Mouse (Mus musculus): Measurements from ENCODE around the gene Isy1. TPM values are rescaled to one million over a fixed set of nuclear protein-coding genes. Genes with fewer than 3 reads are reported as not detected.

The Isy1 gene
- polyA plus RNA-seq, 1 experiment from 2014 or later, result 41.3 TPM

DNA sequence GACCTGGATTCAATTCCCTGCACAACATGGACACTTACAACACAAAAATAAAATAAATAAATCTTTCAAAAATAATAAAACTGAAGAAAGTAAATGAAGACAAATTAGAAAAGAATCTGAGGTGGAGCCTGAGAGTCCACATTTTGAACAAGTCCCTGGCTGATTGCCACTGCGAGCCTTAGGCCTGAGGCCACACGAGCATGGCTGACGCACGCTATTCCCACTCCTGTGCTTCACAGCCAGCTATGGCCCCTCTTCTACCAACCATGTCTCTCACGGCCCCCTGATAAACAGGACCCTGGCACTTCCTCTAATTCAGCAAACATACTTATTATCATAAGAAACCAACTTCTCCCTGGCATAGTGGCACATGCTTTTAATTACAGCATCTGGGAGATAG, 52.0 kb downstream of the Isy1 start:
- Histone ChIP-seq H3K27me3 (ENCODE audit: insufficient read depth, low read length) (no peaks in the 10 kb centered on the region), H3K27ac (ENCODE audit: low read length) (no peak overlapping the region), H3K9me3 (ENCODE audit: low read length) (no peaks in the 10 kb centered on the region), H3K4me3 (ENCODE audit: low read length) (no peak overlapping the region), H3K36me3 (ENCODE audit: insufficient read depth, low read length) (no peaks in the 10 kb centered on the region; the same call in 1 of the 2 replicates), H3K4me2 (replicated peaks; ENCODE audit: low read depth, low read length) (no peak overlapping the region), H3K4me1 (ENCODE audit: insufficient read depth, low read length) (peaks cover 26% of the 10 kb centered on the region), H3K9ac (replicated peaks; ENCODE audit: low read length) (no peak overlapping the region)
- no peak for ATAC-seq (ENCODE audit: low FRiP score, low TSS enrichment)
- WGBS, result 76% methylated on average over 5 of the region's 5 CpGs

DNA sequence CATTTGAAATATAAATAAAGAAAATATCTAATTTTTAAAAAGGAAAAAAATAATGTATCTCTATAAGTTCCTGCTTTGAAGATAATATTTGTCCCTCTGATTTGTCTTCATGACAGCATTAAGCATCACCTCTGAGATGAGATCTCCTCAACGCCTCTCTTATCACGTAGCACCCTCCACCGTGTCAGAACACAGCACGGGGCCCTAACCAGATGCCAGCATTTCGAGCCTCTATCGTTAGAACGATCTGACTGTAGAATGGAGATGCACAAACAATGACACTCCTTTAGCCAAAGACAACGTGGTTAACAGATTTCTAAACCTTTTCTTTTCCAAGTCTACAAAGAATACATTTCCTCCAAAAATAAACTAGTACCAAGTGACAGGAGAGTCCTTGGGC, 54.6 kb downstream of the Isy1 start:
- Histone ChIP-seq H3K36me3 (ENCODE audit: insufficient read depth, low read length) (no peaks in the 10 kb centered on the region), H3K4me2 (replicated peaks; ENCODE audit: low read depth, low read length) (no peak overlapping the region)

DNA sequence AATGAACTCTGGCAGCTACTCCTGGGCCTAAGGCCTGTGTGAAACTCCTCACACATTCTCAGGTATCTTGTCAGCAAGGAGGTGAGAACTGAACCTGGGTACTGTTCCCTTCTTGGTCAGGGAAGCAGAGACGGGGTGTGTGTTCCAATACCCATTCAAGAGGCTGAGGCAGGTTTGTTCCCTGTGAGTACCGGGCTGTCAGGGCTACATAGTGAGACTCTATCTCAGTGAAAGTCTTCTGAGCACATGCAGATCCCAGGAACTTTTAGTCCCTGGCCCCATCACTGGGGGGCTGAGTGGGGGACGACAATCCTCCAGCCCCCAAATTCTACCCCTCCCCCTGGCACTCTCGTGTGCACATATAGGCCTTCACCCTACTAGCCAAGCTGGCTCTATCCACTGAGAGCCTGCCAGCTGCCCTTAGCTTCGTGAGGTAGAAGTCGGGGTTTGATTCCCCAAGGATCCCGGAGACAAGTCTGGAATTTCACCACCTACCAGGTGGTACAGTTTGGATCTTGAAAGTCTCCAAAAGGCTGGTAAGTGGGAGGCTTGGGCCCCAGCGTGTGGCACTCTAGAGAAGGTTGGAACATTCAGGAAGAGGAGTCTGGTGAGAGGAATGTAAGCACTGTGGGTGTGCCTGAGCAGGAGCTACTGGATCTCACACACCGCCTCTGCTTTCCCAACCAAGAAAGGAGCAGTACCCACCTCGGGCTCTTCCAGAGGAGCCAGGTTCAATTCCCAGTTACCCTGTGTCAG, 57.9 kb downstream of the Isy1 start:
- Histone ChIP-seq H3K9me3 (ENCODE audit: low read length) (no peaks in the 10 kb centered on the region), H3K36me3 (ENCODE audit: insufficient read depth, low read length) (no peaks in the 10 kb centered on the region), H3K4me3 (ENCODE audit: low read length) (no peak overlapping the region), H3K9ac (replicated peaks; ENCODE audit: low read length) (no peak overlapping the region), H3K27me3 (ENCODE audit: insufficient read depth, low read length) (no peaks in the 10 kb centered on the region), H3K4me1 (ENCODE audit: insufficient read depth, low read length) (no peaks in the 10 kb centered on the region), H3K27ac (ENCODE audit: low read length) (no peak overlapping the region), H3K4me2 (replicated peaks; ENCODE audit: low read depth, low read length) (no peak overlapping the region)
- no peak for ATAC-seq (ENCODE audit: low FRiP score, low TSS enrichment)
- 81% methylated on average over 10 of the region's 10 CpGs for WGBS

More for the DNA sequence above, 54.6 kb downstream of the Isy1 start:
- no peak for ATAC-seq (ENCODE audit: low FRiP score, low TSS enrichment)
- 74% methylated on average over 8 of the region's 8 CpGs for WGBS
- H3K27ac ChIP-seq (ENCODE audit: low read length), result no peak overlapping the region
- no peaks in the 10 kb centered on the region for H3K27me3 ChIP-seq (ENCODE audit: insufficient read depth, low read length)
- peaks cover 5% of the 10 kb centered on the region; the same call in 1 of the 2 replicates for H3K4me1 ChIP-seq (ENCODE audit: insufficient read depth, low read length)
- H3K9ac ChIP-seq (replicated peaks; ENCODE audit: low read length), result no peak overlapping the region
- no peaks in the 10 kb centered on the region for H3K9me3 ChIP-seq (ENCODE audit: low read length)
- H3K4me3 ChIP-seq (ENCODE audit: low read length), result no peak overlapping the region

DNA sequence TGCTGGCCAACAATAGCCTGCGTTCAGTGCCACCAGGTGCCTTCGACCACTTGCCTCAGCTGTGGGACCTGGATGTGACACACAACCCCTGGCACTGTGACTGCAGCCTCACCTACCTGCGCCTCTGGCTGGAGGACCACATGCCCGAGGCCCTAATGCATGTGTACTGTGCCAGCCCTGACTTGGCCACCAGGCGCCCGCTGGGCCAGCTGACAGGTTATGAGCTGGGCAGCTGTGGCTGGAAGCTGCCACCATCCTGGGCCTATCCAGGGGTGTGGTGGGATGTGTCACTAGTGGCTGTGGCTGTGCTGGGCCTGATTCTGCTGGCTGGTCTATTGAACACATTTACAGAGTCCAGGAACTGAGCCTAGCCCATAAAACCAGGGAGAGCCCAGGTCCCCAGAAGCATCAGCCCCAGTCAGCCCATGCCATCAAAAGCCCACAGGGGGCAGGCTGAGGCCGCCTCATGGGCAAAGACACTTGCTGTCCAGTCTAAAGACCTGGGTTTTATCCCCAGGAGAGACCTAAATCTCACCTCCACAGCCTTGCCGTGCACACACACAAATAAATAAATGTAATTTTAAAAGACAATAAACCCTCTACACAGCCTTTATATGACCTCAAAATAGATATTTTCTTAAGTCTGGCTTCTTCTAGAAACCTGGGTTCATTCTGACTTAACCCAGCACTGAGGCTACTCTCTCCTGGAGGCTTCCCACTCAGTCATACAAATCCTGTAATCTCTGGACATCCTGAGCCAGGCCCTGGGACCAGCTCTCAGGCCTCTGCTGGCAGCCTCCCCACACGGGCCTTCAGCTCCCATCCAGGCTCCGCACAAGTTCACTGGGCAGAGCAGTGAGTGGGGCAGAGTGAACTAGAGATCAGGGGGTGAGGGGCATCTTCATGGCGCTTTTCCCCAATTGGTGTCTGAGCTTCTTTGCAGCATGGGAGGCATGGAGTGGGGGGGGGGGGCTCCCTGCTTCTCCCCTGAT, 59.1 kb downstream of the Isy1 start:
- no peak overlapping the region for H3K9ac ChIP-seq (replicated peaks; ENCODE audit: low read length)
- ATAC-seq (ENCODE audit: low FRiP score, low TSS enrichment), result peak; percentile 35; the same call in 1 of the 2 replicates
- H3K9me3 ChIP-seq (ENCODE audit: low read length), result no peaks in the 10 kb centered on the region
- H3K36me3 ChIP-seq (ENCODE audit: insufficient read depth, low read length), result no peaks in the 10 kb centered on the region
- no peaks in the 10 kb centered on the region for H3K27me3 ChIP-seq (ENCODE audit: insufficient read depth, low read length)
- no peak overlapping the region for H3K4me3 ChIP-seq (ENCODE audit: low read length)
- H3K27ac ChIP-seq (ENCODE audit: low read length), result no peak overlapping the region
- 87% methylated on average over 11 of the region's 11 CpGs for WGBS
- H3K4me1 ChIP-seq (ENCODE audit: insufficient read depth, low read length), result no peaks in the 10 kb centered on the region
- no peak overlapping the region for H3K4me2 ChIP-seq (replicated peaks; ENCODE audit: low read depth, low read length)

DNA sequence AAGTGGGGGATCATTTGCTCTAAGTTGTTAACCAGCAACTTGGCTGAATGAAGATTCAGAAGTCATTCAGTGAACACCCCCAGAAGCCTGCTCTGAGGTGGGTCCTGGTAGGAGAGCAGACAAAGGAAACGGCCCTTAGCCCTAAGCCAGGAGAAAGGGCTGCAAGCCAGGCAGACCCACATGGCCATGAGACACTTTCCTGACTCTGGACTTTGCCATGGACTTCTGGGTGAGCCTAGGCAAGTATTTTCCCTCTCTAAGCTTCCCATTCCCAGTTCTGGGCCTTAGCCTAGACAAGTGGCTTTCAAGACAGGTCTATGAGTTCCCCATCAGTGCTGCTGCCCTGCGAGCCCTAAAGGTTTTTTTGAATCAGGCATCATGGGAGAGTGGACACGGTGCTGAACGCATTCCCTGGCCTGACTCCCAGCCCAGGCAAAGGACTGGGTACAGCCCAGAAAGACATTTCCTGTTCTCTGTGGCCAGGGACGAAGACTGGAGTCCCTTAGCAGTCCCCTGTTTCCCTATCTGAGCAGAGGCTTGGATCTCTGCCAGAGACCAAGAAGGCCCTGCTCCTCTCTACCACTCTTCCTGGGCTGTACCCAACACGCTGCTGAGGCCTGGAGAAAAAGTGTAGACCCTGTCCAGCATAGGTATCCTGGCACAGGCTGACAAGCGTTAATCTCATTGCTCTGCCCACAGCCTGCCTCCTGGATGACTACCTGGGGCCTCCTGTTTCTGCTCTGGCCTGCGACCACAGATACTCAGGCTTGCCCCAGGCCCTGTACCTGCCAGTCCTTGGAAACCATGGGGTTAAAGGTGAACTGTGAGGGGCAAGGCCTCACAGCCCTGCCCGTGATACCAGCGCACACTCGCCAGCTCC, 60.1 kb downstream of the Isy1 start:
- H3K4me1 ChIP-seq (ENCODE audit: insufficient read depth, low read length), result no peaks in the 10 kb centered on the region
- H3K4me3 ChIP-seq (ENCODE audit: low read length), result no peak overlapping the region
- H3K9me3 ChIP-seq (ENCODE audit: low read length), result no peaks in the 10 kb centered on the region
- no peaks in the 10 kb centered on the region for H3K27me3 ChIP-seq (ENCODE audit: insufficient read depth, low read length)
- peak; percentile 42; the same call in 1 of the 2 replicates for ATAC-seq (ENCODE audit: low FRiP score, low TSS enrichment)
- no peak overlapping the region for H3K27ac ChIP-seq (ENCODE audit: low read length)
- 57% methylated on average over 11 of the region's 11 CpGs for WGBS
- no peak overlapping the region for H3K4me2 ChIP-seq (replicated peaks; ENCODE audit: low read depth, low read length)
- H3K9ac ChIP-seq (replicated peaks; ENCODE audit: low read length), result no peak overlapping the region
- H3K36me3 ChIP-seq (ENCODE audit: insufficient read depth, low read length), result no peaks in the 10 kb centered on the region

DNA sequence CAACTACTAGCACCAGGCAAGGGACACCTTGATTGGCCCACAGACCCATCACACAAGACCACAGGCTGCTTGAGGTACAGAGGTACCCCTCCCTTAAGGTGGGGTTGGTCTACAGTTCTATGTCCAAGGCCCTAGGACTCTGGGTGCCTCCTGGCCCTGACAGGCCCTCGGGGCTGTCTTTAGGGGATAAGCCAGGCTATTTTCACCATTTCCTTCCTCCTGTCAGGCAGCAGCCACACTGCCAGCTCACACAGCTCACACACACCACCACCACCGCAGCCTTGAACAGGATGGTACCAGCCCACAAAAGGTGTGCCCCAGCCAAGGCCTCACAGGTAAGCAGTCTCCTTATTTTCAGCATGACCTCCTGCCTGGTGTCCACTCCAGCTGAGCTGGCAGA, 60.8 kb downstream of the Isy1 start, which contains the start of gene Gp9:
Gene Gp9 (plus strand): TSS at position 231 of the 400 bp plus-strand sequence.
- H3K4me1 ChIP-seq (ENCODE audit: insufficient read depth, low read length), result no peaks in the 10 kb centered on the region
- no peak for ATAC-seq (ENCODE audit: low FRiP score, low TSS enrichment)
- no peak within 1 kb of the TSS for H3K4me2 ChIP-seq (replicated peaks; ENCODE audit: low read depth, low read length)
- no peak within 1 kb of the TSS for H3K4me3 ChIP-seq (ENCODE audit: low read length)
- H3K9ac ChIP-seq (replicated peaks; ENCODE audit: low read length), result no peak within 1 kb of the TSS
- H3K27me3 ChIP-seq (ENCODE audit: insufficient read depth, low read length), result no peaks in the 10 kb centered on the region
- no peak within 1 kb of the TSS for H3K27ac ChIP-seq (ENCODE audit: low read length)
- no peaks in the 10 kb centered on the region for H3K36me3 ChIP-seq (ENCODE audit: insufficient read depth, low read length)
- H3K9me3 ChIP-seq (ENCODE audit: low read length), result no peaks in the 10 kb centered on the region
- 73% methylated on average over 2 of the region's 2 CpGs for WGBS

DNA sequence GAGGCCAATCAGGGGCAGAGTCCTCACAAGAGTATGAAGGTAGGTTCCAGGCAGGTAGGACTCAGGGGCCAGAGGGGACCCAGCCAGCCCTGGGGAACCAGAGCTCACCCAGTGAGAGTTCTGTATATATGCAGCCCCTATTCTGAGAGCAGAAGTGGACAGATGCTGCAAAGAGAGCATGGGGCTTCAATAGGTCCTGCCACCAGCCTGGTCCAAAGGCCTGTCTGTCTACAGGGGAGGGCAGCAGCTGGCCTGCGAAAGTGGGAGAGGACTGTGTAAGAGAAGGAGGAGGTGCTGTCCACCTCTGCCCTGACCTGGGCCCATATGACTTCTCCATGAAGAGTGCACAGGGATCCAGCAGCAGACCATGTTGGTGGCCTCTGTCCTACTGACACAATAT, 61.9 kb downstream of the Isy1 start:
- H3K4me1 ChIP-seq (ENCODE audit: insufficient read depth, low read length), result no peaks in the 10 kb centered on the region
- H3K36me3 ChIP-seq (ENCODE audit: insufficient read depth, low read length), result no peaks in the 10 kb centered on the region
- H3K4me2 ChIP-seq (replicated peaks; ENCODE audit: low read depth, low read length), result no peak overlapping the region
- H3K9me3 ChIP-seq (ENCODE audit: low read length), result no peaks in the 10 kb centered on the region
- no peak overlapping the region for H3K9ac ChIP-seq (replicated peaks; ENCODE audit: low read length)
- H3K27me3 ChIP-seq (ENCODE audit: insufficient read depth, low read length), result no peaks in the 10 kb centered on the region
- 0 out of 2 replicates have a peak, but pooled peaks have one; percentile 11 for ATAC-seq (ENCODE audit: low FRiP score, low TSS enrichment)
- 53% methylated on average over 1 of the region's 1 CpGs for WGBS
- no peak overlapping the region for H3K4me3 ChIP-seq (ENCODE audit: low read length)
- H3K27ac ChIP-seq (ENCODE audit: low read length), result no peak overlapping the region

DNA sequence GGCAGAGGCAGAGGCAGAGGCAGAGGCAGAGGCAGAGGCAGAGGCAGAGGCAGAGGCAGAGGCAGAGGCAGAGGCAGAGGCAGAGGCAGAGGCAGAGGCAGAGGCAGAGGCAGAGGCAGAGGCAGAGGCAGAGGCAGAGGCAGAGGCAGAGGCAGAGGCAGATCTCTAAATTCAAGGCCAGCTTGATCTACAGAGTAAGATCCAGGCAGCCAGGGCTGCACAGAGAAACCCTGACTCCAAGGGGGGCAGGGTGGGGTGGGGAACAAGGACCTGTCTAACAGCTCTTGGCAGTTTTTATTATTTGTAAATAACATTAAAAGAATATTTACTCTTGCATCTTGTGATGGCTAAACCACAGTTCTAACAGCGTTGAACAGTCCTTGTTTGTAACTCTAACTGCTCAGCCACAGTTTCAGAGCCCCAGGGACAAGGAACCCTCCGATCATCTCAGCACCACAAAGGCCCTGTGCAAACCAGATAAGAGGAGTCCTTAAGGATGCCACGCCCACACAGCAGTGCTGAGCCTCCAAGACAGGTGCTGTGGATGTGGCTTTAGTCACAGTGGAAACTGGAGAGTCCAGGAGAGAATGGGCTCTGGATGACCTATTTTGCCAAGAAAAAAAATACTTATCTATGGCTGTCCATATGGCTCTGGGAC, 62.9 kb downstream of the Isy1 start:
- ATAC-seq (ENCODE audit: low FRiP score, low TSS enrichment), result no peak
- WGBS, result 67% methylated on average over 3 of the region's 3 CpGs
- no peak overlapping the region for H3K27ac ChIP-seq (ENCODE audit: low read length)

DNA sequence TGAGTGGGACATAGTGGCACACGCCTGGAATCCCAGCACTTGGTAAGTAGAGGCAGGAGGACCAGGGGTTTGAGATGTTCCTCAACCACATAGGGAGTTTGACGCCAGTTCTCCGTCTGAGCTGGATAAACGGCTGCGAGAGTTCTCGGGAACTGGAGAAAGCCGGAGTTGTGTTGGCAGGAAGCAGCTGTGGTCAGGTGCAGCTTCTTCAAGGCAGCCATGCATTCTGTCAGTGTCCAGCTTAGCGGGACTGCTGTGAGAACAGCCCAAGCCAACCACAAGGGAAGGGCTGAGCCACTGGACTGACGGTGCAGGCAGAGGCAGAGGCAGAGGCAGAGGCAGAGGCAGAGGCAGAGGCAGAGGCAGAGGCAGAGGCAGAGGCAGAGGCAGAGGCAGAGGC, 63.7 kb downstream of the Isy1 start:
- no peak for ATAC-seq (ENCODE audit: low FRiP score, low TSS enrichment)
- H3K27ac ChIP-seq (ENCODE audit: low read length), result no peak overlapping the region
- 79% methylated on average over 9 of the region's 9 CpGs for WGBS
- H3K4me1 ChIP-seq (ENCODE audit: insufficient read depth, low read length), result no peaks in the 10 kb centered on the region
- H3K4me2 ChIP-seq (replicated peaks; ENCODE audit: low read depth, low read length), result no peak overlapping the region
- H3K9ac ChIP-seq (replicated peaks; ENCODE audit: low read length), result no peak overlapping the region
- H3K9me3 ChIP-seq (ENCODE audit: low read length), result no peaks in the 10 kb centered on the region
- no peaks in the 10 kb centered on the region for H3K27me3 ChIP-seq (ENCODE audit: insufficient read depth, low read length)
- H3K36me3 ChIP-seq (ENCODE audit: insufficient read depth, low read length), result no peaks in the 10 kb centered on the region
- no peak overlapping the region for H3K4me3 ChIP-seq (ENCODE audit: low read length)

More for the DNA sequence above, 62.9 kb downstream of the Isy1 start:
- Histone ChIP-seq H3K9me3 (ENCODE audit: low read length) (no peaks in the 10 kb centered on the region), H3K36me3 (ENCODE audit: insufficient read depth, low read length) (no peaks in the 10 kb centered on the region), H3K4me3 (ENCODE audit: low read length) (no peak overlapping the region), H3K9ac (replicated peaks; ENCODE audit: low read length) (no peak overlapping the region), H3K4me1 (ENCODE audit: insufficient read depth, low read length) (no peaks in the 10 kb centered on the region), H3K4me2 (replicated peaks; ENCODE audit: low read depth, low read length) (no peak overlapping the region), H3K27me3 (ENCODE audit: insufficient read depth, low read length) (no peaks in the 10 kb centered on the region)

All from kidney, embryonic 16.5 days (tissue).